Mouse (Mus musculus) cerebellum, postnatal 10 days (tissue): ENCODE data around the gene Slc46a2.

Source experiments
- DNase-seq, 2 experiments: peaks; one replicate each; pipeline ENCODE4 v3.0.0; 2021; ENCODE audit warnings: mixed read lengths in 2 of 2

Slc46a2 gene

GRCm38 (mm10) chr4:59891723-59892416, 23.0 kb downstream of the Slc46a2 start:
- no peak for DNase-seq

- peak; percentile 74 to 79 for DNase-seq
These were observed 24.7 kb downstream of the Slc46a2 start for GRCm38 (mm10) chr4:59890086-59890600.

- no peak for DNase-seq
These were observed 26.8 kb downstream of the Slc46a2 start for GRCm38 (mm10) chr4:59888014-59888413.

- DNase-seq, result no peak
These were observed 27.8 kb downstream of the Slc46a2 start for GRCm38 (mm10) chr4:59887011-59887410.

- DNase-seq, result no peak
These were observed 28.6 kb downstream of the Slc46a2 start for GRCm38 (mm10) chr4:59886281-59886680.

GRCm38 (mm10) chr4:59884136-59884696, 30.6 kb downstream of the Slc46a2 start:
- DNase-seq, result no peak

GRCm38 (mm10) chr4:59881210-59881609, 33.6 kb downstream of the Slc46a2 start:
- DNase-seq, result peak in 1 of 2 experiments; percentile 42

GRCm38 (mm10) chr4:59880725-59881124, 34.1 kb downstream of the Slc46a2 start:
- DNase-seq, result peak; percentile 40 to 41

- no peak for DNase-seq
These were observed 35.4 kb downstream of the Slc46a2 start for GRCm38 (mm10) chr4:59879444-59879843.

- DNase-seq, result no peak
These were observed 36.3 kb downstream of the Slc46a2 start for GRCm38 (mm10) chr4:59878595-59878994.

- no peak for DNase-seq
These were observed 37.8 kb downstream of the Slc46a2 start for GRCm38 (mm10) chr4:59877025-59877424.

GRCm38 (mm10) chr4:59876570-59876969, 38.3 kb downstream of the Slc46a2 start:
- DNase-seq, result no peak

- DNase-seq, result no peak
These were observed 41.0 kb downstream of the Slc46a2 start for GRCm38 (mm10) chr4:59873830-59874229.

- DNase-seq, result no peak
These were observed 41.6 kb downstream of the Slc46a2 start for GRCm38 (mm10) chr4:59873240-59873639.

GRCm38 (mm10) chr4:59870859-59871591, 43.8 kb downstream of the Slc46a2 start:
- DNase-seq, result peak; percentile 88 to 92

- no peak for DNase-seq
These were observed 44.4 kb downstream of the Slc46a2 start for GRCm38 (mm10) chr4:59870433-59870832.

- peak; percentile 71 to 77 for DNase-seq
These were observed 45.3 kb downstream of the Slc46a2 start for GRCm38 (mm10) chr4:59869488-59870057.

- no peak for DNase-seq
These were observed 46.8 kb downstream of the Slc46a2 start for GRCm38 (mm10) chr4:59868086-59868485.

GRCm38 (mm10) chr4:59863869-59864268, 51.0 kb downstream of the Slc46a2 start:
- DNase-seq, result no peak

- DNase-seq, result no peak
These were observed 52.5 kb downstream of the Slc46a2 start for GRCm38 (mm10) chr4:59862335-59862734.

GRCm38 (mm10) chr4:59861871-59862270, 53.0 kb downstream of the Slc46a2 start:
- no peak for DNase-seq

GRCm38 (mm10) chr4:59860431-59860830, 54.4 kb downstream of the Slc46a2 start:
- no peak for DNase-seq

GRCm38 (mm10) chr4:59859693-59860425, 55.0 kb downstream of the Slc46a2 start:
- peak; percentile 46 to 65 for DNase-seq
